25 mouse cellular contexts compared by ENCODE assay signal in genomic region chr9:119813631-119814030, GRCm38 (mm10). TPM values are rescaled to one million over a fixed set of nuclear protein-coding genes. Genes with fewer than 3 reads are reported as not detected.
DNase-seq lines count a peak whose midpoint lies in the region; TF ChIP-seq lines count a peak whose summit lies in the region.
"Had no signal": no experiment of that assay in that cellular context is flagged by ENCODE, and none has a peak within 500 bp of the region (broad histone marks: within the 10 kb centered on the region; RNA-seq: fewer than 3 reads in every experiment).

No protein-coding gene starts in this region.

- peak; percentile 44 for TF ChIP-seq CTCF in layer of hippocampus, adult 2 months (conservative IDR thresholded peaks at IDR 0.05)

- in situ Hi-C loops in ES-E14 (cut with MboI; ENCODE audit: low sequenced_read_pairs in 2 of 2, unreplicated experiment in 2 of 2): no loop called here

- no peak overlapping the region for H3K27ac ChIP-seq in layer of hippocampus, adult 2 months
- no peak overlapping the region for H3K27ac ChIP-seq in ES-E14 (ENCODE audit: insufficient read depth, low read depth, low read length, poor library complexity, severe bottlenecking)
- H3K27ac ChIP-seq: forebrain, embryonic 12.5 days; heart, embryonic 10.5 days; left cerebral cortex, adult 2 months; limb, embryonic 10.5 days; liver, embryonic 15.5 days; midbrain, embryonic 15.5 days; neural tube, embryonic 15.5 days had no signal

- no peaks in the 10 kb centered on the region for H3K9me3 ChIP-seq in ES-E14 (ENCODE audit: control insufficient read depth, insufficient read depth, low read depth, low read length)
- H3K9me3 ChIP-seq: forebrain, embryonic 12.5 days; heart, embryonic 10.5 days; limb, embryonic 10.5 days; liver, embryonic 15.5 days; midbrain, embryonic 15.5 days; neural tube, embryonic 15.5 days had no signal

- H3K27me3 ChIP-seq in splenic B cell, adult 2 months (ENCODE audit: control insufficient read depth, insufficient read depth, low read length, poor library complexity, severe bottlenecking): no peaks in the 10 kb centered on the region
- H3K27me3 ChIP-seq: forebrain, embryonic 12.5 days; liver, embryonic 15.5 days; megakaryocyte, embryonic 14.5 days; midbrain, embryonic 15.5 days; neural tube, embryonic 15.5 days had no signal

- no peak overlapping the region for H3K4me3 ChIP-seq in layer of hippocampus, adult 2 months
- H3K4me3 ChIP-seq in ES-E14 (ENCODE audit: insufficient read depth in 1 of 2, low read depth in 1 of 2, low read length in 2 of 2, poor library complexity in 1 of 2, severe bottlenecking in 1 of 2): no peak overlapping the region
- H3K4me3 ChIP-seq: forebrain, embryonic 12.5 days; heart, embryonic 10.5 days; left cerebral cortex, adult 2 months; limb, embryonic 10.5 days; liver, embryonic 15.5 days; megakaryocyte, embryonic 14.5 days; midbrain, embryonic 15.5 days; neural tube, embryonic 15.5 days had no signal

- H3K36me3 ChIP-seq in ES-E14 (ENCODE audit: control insufficient read depth, insufficient read depth, low read length, poor library complexity, severe bottlenecking): no peaks in the 10 kb centered on the region
- H3K36me3 ChIP-seq in splenic B cell, adult 2 months (ENCODE audit: control insufficient read depth, insufficient read depth, low read length, poor library complexity, severe bottlenecking): no peaks in the 10 kb centered on the region
- H3K36me3 ChIP-seq: forebrain, embryonic 12.5 days; heart, embryonic 10.5 days; limb, embryonic 10.5 days; liver, embryonic 15.5 days; midbrain, embryonic 15.5 days; neural tube, embryonic 15.5 days had no signal

- H3K4me1 ChIP-seq in ES-E14 (ENCODE audit: control insufficient read depth in 2 of 2, insufficient read depth in 2 of 2, low read length in 2 of 2, poor library complexity in 1 of 2): no peaks in the 10 kb centered on the region
- H3K4me1 ChIP-seq: forebrain, embryonic 12.5 days; heart, embryonic 10.5 days; limb, embryonic 10.5 days; liver, embryonic 15.5 days; megakaryocyte, embryonic 14.5 days; midbrain, embryonic 15.5 days; neural tube, embryonic 15.5 days had no signal

- H3K9ac ChIP-seq in ES-E14 (ENCODE audit: insufficient read depth, low read depth, low read length, poor library complexity, severe bottlenecking): no peak overlapping the region
- H3K9ac ChIP-seq: forebrain, embryonic 12.5 days; liver, embryonic 15.5 days; midbrain, embryonic 15.5 days; neural tube, embryonic 15.5 days had no signal

- no peak for DNase-seq in layer of hippocampus, adult 2 months (ENCODE audit: low spot score in 2 of 2)
- DNase-seq in layer of hippocampus, postnatal 10 days (ENCODE audit: low spot score in 2 of 2): no peak
- peak; percentile 10 for DNase-seq in thymus, postnatal 14 days
- no peak for DNase-seq in thymus, adult 18-20 months
- peak; percentile 12 for DNase-seq in ES-E14 (ENCODE audit: low read depth, low spot score)
- peak; percentile 5 for DNase-seq in splenic B cell, adult 2 months (ENCODE audit: low read depth, low spot score)
- no peak for DNase-seq in frontal cortex, postnatal 25 days (ENCODE audit: low spot score in 2 of 2)
- DNase-seq in urinary bladder, postnatal 10 days (ENCODE audit: low spot score): no peak
- DNase-seq: adrenal gland, postnatal 25 days; cerebellum, adult 8-10 months; gastrocnemius, postnatal 14 days; kidney, adult 8-10 months; kidney, postnatal 25 days; lung, postnatal 14 days; spleen, adult 18-20 months; thymus, postnatal 25 days had no signal

TF ChIP-seq in ES-E14, 5 proteins besides CTCF, POLR2A, EP300 and RAD21:
- TF ChIP-seq ZNF384 (IDR thresholded peaks at IDR 0.05; ENCODE audit: low read depth, low read length): no peak
- no peak for TF ChIP-seq HCFC1 (IDR thresholded peaks at IDR 0.05; ENCODE audit: borderline replicate concordance, insufficient read depth, low read length)
- no peak for TF ChIP-seq ZC3H11A (IDR thresholded peaks at IDR 0.05; ENCODE audit: borderline replicate concordance, low read depth, low read length)
- TF ChIP-seq MAFK (IDR thresholded peaks at IDR 0.05; ENCODE audit: insufficient read depth, low read depth, low read length): no peak
- no peak for TF ChIP-seq CHD2 (IDR thresholded peaks at IDR 0.05; ENCODE audit: low read depth, low read length)

RNA-seq across cellular contexts. Expression of gene Scn11a, which starts 11.6 kb away (rescaled TPM):
- total RNA-seq in layer of hippocampus, adult 2 months (2021): not detected
- total RNA-seq in layer of hippocampus, postnatal 10 days (2021): under 1 TPM; 0.18 to 0.25 TPM
- total RNA-seq in ES-E14 (2012; rRNA removed): 0.11 and 0.18 TPM in 2 replicates
- total RNA-seq: adrenal gland, postnatal 25 days; common myeloid progenitor, adult 5-6 weeks; gastrocnemius, postnatal 14 days had no signal

Comparison
In these comparisons a context has a peak if more than half of its experiments do, and no peak if none do; other contexts are left out.
1. DNase-seq: peak in thymus, postnatal 14 days (single experiment), ES-E14 (single experiment) and splenic B cell, adult 2 months (single experiment); none in layer of hippocampus, adult 2 months (0 of 2), layer of hippocampus, postnatal 10 days (0 of 2), thymus, adult 18-20 months (0 of 2), frontal cortex, postnatal 25 days (0 of 2) and urinary bladder, postnatal 10 days (single experiment).